Mouse (Mus musculus) hematopoietic stem cell, adult 5-6 weeks (primary cell): ENCODE data around the gene Hid1. TPM values are rescaled to one million over a fixed set of nuclear protein-coding genes. Genes with fewer than 3 reads are reported as not detected.

Experiments used
- ATAC-seq, 2 experiments: fragments of 125-278 bp in 1 of 2; replicated peaks in 1 of 2; 2 replicates each; pipeline ENCODE4 v1.8.0; 2016 to 2017; ENCODE audit warnings: inconsistent platforms in 2 of 2, mild to moderate bottlenecking in 2 of 2, moderate number of reproducible peaks in 2 of 2, low read depth in 1 of 2, moderate TSS enrichment in 1 of 2; ENCODE audit not compliant: low FRiP score in 2 of 2, poor library complexity in 2 of 2, severe bottlenecking in 2 of 2, insufficient read depth in 1 of 2, low TSS enrichment in 1 of 2
- total RNA-seq: library from RNA; stranded (forward); fragments of 172-1452, 232-1000 nt; gene quantifications from 2 replicates; pipeline ENCODE4 v1.2.3, GENCODE M21; 2017

Hid1 gene
- total RNA-seq, 1 experiment from 2014 or later: 2.6 TPM

DNA sequence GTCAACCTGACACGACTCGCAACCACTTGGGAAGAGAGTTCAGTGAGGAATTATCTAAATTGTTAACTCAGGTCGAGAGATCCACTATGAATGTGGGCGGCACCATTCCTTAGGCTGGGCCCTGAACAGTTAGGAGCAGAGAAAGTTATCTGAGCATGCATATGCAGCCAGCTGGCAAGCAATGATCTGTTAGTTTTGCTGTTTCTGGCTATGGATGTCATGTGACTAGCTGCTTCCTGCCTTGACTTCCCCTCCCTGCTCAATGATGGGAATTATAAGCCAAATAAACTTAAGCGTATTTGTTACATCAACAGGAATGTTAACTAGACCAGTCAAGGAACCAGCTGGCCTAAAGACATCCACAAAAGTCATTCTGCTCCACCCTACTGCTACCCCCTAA lies 14.2 kb downstream of the Hid1 start:
- ATAC-seq: no peak

DNA sequence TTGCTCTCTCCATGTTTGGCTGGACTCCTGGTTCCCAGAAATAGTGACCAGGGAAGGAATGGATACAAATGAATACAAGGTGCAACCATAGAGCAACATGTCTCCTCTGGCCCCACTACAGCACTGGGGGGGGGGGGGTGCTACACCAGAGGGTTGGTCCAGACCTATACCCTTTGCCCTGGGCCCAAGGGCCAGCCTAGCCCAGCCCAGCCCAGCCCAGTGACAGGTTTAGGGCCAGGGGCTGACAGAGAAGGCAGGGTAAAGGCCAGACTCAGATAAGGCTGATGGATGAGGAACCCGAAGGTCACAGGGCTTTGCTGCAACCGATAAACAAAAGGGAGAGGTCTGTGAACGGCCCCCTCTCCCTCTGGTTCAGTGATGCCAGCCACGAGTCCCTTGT lies 17.6 kb downstream of the Hid1 start:
- ATAC-seq: no peak

DNA sequence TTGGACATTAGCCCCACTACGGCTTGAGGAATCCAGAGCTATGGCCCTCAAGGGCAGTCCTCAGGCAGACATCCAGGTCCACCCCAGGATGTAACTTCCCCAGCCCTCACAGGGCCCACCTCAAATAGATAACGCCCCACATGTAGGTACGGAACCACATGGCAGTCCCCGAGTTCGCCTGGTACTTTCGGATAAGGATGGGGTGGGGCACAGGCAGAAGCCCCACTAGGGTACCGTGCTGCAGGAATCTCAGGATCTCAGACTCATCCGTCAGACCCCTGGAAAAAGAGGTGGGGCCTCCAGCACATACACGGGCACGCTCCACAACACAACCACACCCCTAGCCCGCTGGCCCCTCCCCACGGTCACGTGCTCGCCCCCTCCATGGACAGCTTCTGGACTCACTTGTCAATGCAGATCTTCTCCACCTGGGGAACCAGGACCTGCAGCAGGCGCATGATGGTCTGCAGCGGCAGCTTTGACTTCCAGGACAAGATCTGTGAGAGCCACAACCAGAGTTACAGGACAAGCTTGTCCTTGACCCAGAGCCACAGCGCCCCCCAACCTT lies 18.8 kb downstream of the Hid1 start:
- ATAC-seq: no peak

DNA sequence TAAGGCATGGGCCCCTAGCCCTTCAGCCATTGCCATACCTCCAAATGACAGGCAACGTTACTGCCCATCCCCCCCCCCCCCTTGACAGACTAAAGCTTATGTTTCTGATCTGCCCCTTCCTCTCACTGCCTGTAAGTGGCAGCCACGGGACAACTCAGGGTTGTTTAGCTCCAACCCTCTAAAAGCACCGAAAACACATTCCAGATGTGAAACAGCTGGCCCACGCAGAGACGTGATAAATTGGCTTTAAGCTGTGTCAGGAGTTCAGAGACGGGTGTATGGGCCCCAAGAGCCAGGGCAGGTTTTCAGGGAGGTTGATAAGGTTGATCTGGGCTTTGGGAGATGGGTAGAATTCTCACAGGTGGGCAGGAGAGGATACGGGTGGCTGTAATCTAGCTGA lies 22.0 kb downstream of the Hid1 start:
- no peak for ATAC-seq

DNA sequence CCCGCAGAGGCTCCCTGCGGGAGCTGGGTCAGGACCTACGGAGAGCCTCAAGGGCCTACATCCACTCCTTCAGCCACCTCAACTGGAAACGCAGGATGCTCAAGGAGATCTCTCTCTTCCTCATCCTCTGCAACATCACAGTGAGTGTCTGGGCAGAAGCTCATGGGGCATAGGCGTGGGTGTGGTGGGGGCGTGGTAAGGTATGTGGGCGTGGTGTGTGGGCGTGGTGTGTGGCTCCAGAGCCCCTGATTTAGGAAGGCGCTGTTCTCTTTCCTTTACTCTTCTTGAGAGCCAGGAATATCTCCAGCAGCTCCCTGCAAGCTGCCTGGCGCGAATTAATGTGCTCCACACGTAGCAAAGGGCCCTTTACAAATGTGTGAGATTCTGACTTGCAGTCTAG lies 22.6 kb downstream of the Hid1 start:
- ATAC-seq: no peak

DNA sequence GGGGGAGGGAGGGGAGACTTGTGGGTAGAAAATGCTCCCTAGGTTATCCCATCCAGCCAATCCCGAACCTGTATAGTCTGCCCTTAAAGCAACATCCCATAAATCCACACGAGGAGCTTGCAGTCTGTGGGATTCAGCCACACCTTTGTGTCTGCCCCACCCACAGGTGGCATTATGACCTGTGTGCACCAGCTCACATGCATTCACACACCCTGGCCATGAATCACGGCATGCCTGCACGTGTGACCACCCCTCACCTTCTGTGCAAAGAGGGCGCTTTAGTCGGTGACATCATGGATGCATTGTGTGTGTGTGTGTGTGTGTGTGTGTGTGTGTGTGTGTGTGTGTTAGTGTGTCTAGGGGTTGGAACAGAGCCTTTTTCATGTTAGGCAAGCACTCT lies 25.7 kb downstream of the Hid1 start:
- ATAC-seq: no peak

DNA sequence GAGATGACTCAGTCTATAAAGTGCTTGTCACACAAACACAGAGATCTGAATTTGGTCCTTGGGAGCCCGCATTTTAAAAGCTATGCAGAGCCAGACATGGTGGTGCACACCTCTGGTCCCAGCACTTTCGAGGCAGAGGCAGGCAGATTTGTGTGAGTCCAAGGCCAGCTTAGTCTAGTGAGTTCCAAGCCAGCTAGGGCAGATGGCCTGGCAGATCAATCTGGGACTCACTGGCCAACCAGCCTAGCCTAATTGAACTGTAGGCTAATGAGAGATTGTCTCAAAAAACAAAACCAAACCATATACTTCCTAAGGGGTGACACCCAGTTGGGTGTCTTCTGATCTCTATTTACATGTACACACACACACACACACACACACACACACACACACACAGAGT lies 26.3 kb downstream of the Hid1 start:
- no peak for ATAC-seq

DNA sequence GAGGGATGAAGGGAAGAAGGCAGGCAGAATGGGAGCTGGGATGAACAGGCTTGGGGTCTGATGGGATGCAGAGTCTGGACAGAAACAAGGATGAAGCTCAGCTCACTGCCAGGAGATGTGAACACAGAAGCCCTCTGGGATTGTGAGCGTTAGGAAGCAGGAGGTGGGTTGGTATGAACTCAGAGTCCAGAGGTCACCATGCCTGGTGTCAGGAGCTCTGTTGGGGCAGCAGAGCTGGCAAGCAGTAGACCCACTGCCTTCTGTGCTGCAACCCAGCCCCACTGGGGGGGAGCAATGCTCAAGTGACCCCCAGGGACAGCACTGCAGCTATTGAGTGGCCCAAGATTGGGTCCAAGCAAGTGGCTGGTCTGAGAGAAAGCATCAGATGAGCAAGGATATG lies 29.7 kb downstream of the Hid1 start:
- ATAC-seq: no peak

DNA sequence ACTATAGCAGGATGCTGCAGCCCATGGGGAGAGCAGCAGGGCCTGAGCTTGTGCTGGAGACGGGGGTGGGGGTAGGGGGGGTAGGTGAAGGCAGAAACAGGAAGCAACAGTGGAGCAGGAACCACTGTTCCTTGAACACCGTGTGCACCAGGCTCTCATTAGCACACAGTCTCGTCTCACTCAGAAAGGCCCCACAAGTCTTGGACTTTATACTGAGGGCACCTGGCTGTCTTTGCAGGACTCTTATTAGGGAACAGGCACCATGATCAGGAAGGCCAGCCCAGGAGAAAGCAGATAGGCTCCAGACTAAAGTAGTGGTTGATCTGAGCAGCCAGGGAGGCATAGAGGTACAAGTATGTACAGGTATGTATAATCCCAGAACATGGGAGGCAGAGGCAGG lies 30.2 kb downstream of the Hid1 start:
- no peak for ATAC-seq

DNA sequence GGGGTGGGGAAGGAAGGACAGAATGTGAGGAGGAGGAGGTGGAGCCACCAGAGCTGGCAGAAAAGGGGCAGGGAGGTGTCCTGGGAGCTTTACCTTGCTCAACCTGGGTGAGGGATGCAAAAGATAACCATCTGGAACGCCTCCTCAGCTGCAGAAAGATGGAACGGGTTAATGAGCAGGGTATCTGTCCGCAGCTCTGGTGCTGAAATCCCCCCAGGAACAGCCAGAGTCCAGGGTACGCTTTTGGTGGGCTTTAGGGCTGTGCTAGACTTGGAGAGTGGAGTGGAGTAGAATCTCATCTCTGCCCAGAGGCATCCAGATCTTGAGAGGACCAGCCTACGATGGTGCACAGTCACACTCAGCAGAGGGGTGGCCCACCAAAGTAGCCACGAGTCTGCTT lies 31.4 kb downstream of the Hid1 start:
- ATAC-seq: no peak

DNA sequence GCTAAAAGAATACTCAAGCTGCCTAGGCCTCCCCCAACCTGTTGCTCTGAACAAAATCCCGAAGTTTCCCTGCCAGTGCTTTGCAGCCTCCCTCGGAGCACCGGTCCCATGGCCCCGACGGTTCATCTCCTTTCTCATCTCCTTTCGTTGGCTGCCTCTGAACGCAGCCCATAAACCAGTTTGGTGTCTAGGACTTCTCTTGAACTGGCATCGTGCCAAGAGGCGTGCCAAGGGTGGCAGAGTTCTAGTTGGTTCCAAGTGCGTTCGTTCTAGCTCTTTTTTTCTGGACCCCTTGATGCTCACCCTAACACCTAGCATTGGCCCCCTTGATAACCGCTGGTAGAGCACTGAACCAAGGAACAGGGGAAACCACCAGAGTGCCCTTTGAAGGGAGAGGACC lies 32.3 kb downstream of the Hid1 start:
- no peak for ATAC-seq

DNA sequence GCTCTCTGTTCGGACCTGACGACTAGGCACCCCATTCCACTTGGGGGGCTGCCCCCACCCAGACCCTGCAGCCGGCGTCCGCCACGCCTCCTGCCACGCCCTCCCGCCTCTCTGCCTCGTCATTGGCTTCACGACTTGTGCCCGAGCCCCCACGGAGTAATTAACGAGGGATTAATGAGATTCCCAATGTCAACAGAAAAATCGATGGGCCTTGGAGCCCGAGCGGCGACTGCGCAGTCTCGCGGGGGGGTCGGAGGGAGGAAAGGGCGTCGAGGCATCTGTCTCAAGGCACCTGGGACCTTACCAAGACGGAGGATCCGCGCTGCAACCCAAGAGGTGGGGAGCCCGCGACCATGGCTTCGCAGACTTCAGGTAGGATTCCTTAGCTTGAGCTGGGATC lies 33.0 kb downstream of the Hid1 start, which contains the start of gene Otop3:
Gene Otop3 (plus strand): TSS at position 201 of the 400 bp plus-strand sequence.
- no peak for ATAC-seq

DNA sequence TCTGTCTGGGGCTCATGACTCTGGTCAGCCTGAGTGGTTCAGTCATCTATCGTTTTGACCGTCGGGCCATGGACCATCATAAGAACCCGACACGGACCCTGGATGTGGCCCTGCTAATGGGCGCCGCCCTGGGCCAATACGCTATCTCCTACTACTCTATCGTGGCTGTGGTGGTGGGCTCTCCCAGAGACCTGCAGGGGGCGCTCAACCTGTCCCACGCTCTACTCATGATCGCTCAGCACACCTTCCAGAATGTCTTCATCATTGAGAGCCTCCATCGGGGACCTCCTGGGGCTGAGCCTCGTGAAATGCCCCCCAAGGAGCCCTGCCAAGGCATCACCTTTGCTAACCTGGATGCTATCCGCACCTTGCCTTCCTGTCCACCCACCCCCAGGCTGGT lies 38.2 kb downstream of the Hid1 start:
- ATAC-seq: no peak

DNA sequence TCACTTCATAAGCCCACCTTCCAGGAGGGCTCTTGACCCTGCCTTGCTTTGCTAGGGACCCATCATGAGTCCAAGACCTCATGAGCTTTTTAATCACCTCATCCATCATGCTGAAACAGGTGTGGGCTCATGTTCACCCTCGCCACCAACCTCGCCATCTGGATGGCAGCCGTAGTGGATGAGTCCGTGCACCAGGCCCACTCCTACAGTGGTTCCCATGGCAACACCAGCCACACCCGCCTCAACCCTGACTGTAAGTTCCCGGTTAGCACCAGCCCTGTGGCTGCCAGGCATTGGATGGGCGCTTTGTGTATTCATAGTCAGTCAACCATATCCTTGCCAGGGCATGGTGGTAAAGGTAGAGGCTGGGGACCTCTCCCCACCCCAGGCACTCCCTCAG lies 40.8 kb downstream of the Hid1 start:
- ATAC-seq: no peak

DNA sequence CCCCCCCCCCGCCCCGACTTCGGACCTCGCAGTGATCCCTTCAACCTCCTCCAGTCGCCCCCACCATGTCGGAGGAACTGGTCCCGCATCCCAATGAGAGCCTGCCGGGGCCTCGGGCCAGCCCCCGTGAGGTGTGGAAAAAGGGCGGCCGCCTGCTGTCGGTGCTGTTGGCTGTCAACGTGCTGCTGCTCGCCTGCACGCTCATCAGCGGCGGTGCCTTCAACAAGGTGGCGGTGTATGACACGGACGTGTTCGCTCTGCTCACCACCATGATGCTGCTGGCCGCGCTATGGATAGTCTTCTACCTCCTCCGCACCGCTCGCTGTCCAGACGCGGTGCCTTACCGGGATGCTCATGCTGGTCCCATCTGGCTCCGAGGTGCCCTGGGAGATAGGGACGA lies 44.2 kb downstream of the Hid1 start:
- no peak for ATAC-seq

DNA sequence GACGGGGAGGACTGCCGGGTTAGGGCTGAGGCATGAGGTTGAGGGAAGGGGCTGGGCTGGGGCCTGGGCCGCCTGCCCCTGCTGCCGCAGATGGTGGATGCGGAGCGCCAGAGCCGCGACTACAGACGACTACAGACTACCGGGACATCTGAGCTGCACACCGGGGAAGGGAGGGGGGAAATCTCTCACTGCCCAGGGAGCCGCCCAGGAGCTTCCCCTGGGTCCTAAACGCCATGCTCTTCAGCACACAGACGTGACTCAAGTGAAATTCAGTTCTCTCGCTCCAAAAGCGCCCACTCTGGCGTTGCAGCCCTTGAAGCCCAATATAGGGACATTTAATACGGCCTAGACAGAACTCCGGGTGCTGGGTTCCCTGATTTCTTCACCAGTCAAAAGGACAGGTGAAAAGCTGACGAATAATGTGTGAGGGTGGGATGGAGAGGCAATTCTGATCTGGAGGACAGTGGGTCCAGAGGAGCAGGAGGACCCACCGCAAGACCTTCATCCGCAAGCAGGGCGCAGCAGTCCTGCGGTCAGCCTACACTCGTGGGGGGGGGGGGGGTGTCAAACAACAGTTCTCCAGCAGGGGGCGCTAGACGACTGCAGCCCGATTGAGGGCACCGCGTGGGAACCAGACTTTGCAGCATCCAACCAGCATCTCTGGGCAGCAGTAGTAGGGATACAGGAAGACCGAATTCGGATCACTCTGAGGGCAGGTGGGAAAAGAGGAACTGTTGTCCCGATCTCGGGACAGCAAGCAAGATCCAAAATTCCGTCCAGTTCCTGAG lies 45.5 kb downstream of the Hid1 start, which contains the start of gene Ush1g:
Gene Ush1g (minus strand): TSS at position 136 of the 788 bp plus-strand sequence.
- peak; percentile 47 to 71; a peak in 3 of 4 replicates for ATAC-seq

DNA sequence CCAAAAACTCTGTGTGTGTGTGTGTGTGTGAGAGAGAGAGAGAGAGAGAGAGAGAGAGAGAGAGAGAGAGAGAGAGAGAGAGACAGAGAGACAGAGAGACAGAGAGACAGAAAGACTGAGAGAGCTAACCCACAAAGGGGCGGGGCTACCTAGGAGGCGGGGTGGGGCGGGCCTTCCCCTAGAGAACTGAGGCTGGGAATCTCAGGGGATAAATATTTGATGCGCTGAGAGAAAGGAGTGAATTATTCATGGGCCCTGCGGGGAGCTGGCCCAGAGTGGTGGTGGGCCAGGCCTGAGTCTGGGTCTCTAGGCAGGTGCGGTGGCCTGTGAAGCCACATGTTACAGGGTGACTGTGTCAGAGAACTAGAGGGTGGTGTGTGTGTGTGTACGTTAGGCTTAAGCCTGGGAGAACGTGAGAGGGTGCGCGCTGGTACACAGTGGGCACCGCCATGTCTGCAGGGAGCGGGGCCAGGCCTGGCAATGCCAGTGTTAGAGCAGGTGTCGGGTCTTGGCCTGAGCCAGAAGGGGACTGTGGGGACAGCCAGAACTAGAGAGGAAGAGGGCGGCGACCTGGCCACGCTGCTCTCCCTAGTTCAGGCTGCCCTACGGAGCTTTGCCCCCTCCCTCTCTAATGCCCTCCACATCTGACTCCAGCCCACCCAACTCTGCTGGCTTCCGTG lies 47.7 kb downstream of the Hid1 start:
- ATAC-seq: no peak

DNA sequence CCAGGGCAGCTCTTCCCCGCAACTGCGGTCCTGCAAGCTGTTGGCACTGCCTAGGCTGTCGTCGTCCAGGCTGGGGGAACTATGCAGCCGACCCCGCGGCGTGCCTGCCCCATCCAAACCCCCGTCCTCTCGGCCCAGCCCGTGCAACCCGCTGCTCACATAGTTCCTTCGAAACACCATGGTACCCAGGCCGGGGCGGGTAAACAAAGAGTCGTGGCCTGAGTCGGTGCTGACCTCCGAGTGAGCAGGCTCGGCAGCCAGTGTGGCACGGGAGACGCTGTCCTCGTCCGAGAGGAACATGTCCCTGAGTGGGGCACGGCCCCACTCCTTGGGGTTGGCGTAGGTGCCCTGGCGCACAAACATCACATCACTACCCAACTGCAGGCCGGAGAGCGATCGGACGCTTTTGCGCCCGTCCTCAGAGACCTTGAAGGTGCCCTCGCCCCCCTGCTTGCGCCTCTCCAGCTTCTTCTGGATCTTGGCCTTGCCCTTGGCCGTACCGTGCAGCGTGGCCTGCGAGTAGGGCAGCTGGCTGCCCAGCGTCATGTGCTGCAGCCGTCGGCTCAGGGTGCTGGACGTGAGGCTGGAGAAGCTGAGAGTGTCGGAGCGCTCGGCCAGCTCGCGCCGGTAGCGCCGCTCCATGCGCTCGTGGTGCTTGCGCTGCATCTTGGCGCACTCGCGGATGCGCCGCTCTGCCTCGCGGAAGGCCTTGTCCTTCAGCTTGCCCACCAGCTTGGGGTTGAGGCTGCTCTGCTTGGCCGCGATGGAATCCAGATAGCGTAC lies 49.1 kb downstream of the Hid1 start:
- no peak for ATAC-seq
